Mouse (Mus musculus) heart, postnatal 0 days (tissue): ENCODE results near the gene Actr3. TPM values are rescaled to one million over a fixed set of nuclear protein-coding genes. Genes with fewer than 3 reads are reported as not detected.
A peak's percentile ranks its signal among the peaks of the same experiment; 100 is the strongest.

ENCODE experiments used
- ATAC-seq: fragments of 200-750 bp; cut with Nextera tagmentation; 2 replicates; pipeline ENCODE4 v1.8.0; 2017; ENCODE audit warnings: low read depth, moderate number of reproducible peaks, moderate library complexity; ENCODE audit not compliant: insufficient read depth
- DNase-seq: peaks from one replicate; pipeline ENCODE4 v3.0.0-alpha.2; 2016; ENCODE audit warnings: low spot score
- H3K27ac ChIP-seq: fragments of 300-500 bp; sonication (generic); 2 replicates; pipeline ENCODE4 v1.5.1; 2014; ENCODE audit warnings: low read depth, mild to moderate bottlenecking
- H3K27me3 ChIP-seq: fragments of 300-500 bp; sonication (generic); 2 replicates; pipeline ENCODE4 v1.6.1; 2014; ENCODE audit warnings: low read length, mixed read lengths; ENCODE audit not compliant: control insufficient read depth, insufficient read depth
- H3K36me3 ChIP-seq: fragments of 300-500 bp; sonication (generic); replicated peaks from 2 replicates; pipeline ENCODE4 v1.6.1; 2014; ENCODE audit warnings: low read length, mixed read lengths; ENCODE audit not compliant: control insufficient read depth, insufficient read depth
- H3K4me1 ChIP-seq: fragments of 300-500 bp; sonication (generic); 2 replicates; pipeline ENCODE4 v1.6.1; 2014; ENCODE audit warnings: antibody characterized with exemption; ENCODE audit not compliant: control insufficient read depth, insufficient read depth
- H3K4me2 ChIP-seq: fragments of 300-500 bp; sonication (generic); 2 replicates; pipeline ENCODE4 v1.6.1; 2014; ENCODE audit warnings: low read depth, mild to moderate bottlenecking, low read length, moderate library complexity
- H3K4me3 ChIP-seq: fragments of 300-500 bp; sonication (generic); 2 replicates; pipeline ENCODE4 v1.5.1; 2014; ENCODE audit warnings: low read depth, low read length
- H3K9ac ChIP-seq: fragments of 300-500 bp; sonication (generic); replicated peaks from 2 replicates; pipeline ENCODE4 v1.6.1; 2014; ENCODE audit warnings: low read depth, low read length, mixed read lengths
- H3K9me3 ChIP-seq: fragments of 300-500 bp; sonication (generic); replicated peaks from 2 replicates; pipeline ENCODE4 v1.6.1; 2016; ENCODE audit warnings: low read length; ENCODE audit not compliant: control insufficient read depth
- CTCF ChIP-seq: IDR thresholded peaks from 2 replicates; pipeline ENCODE4 v1.5.1; 2016; ENCODE audit warnings: antibody characterized with exemption, control low read depth, low read depth
- EP300 ChIP-seq: IDR thresholded peaks from 2 replicates; pipeline ENCODE4 v1.6.1; 2016; ENCODE audit warnings: antibody characterized with exemption, low read depth
- WGBS: fragments of 180-500 bp; shearing (Covaris S2); extraction: QIAGEN DNeasy Blood & Tissue Kit; methylation state at CpG from one replicate; pipeline ENCODE4 v1.1.7; 2014; 5-methylcytosine and 5-hydroxymethylcytosine counted together
- polyA plus RNA-seq: library from polyadenylated mRNA; unstranded; fragments of >200 nt; fragmentation: Nextera tagmentation; extraction: Ambion mirVana; gene quantifications from 2 replicates; pipeline ENCODE4 v1.2.1, GENCODE M21; 2015
- total RNA-seq: library from RNA; depleted of rRNA; stranded (reverse); fragments of >200 nt; gene quantifications from 2 replicates; pipeline ENCODE4 v1.2.3, GENCODE M21; 2014; ENCODE audit warnings: low replicate concordance

Gene Actr3
- total and polyA plus RNA-seq, 2 experiments from 2014 or later = 208 to 287 TPM

DNA sequence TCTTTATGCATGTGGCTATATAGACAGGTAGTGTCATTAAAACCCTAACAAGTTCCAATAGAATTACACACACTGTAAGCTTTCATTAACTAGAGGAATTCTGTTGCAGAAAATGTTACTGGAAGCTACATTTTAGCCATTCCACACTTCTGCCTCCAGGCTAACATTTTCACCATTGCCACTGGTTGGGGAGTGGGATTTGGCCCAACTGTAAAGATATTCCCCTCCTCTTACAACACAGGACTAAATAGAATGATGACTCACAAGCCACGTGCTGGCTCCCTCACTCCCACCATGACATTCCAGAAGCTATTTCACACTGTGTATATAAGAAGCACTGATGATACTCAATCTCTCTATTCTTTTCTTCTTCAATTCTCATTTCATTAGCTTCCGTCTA, 7.2 kb downstream of the Actr3 start:
- 22% methylated on average over 2 of the region's 2 CpGs for WGBS
- ATAC-seq = 0 out of 2 replicates have a peak, but pooled peaks have one; percentile 49
- H3K4me1 ChIP-seq = peaks cover 62% of the 10 kb centered on the region
- H3K27me3 ChIP-seq = no peaks in the 10 kb centered on the region
- no peak overlapping the region for H3K4me2 ChIP-seq
- H3K27ac ChIP-seq = peak overlapping the region; percentile 47; the same call in 1 of the 2 replicates
- H3K9ac ChIP-seq = no peak overlapping the region
- TF ChIP-seq CTCF = no peak
- no peak for TF ChIP-seq EP300
- no peak overlapping the region for H3K4me3 ChIP-seq
- no peaks in the 10 kb centered on the region for H3K36me3 ChIP-seq
- H3K9me3 ChIP-seq = no peaks in the 10 kb centered on the region
- peak; percentile 66 for DNase-seq

DNA sequence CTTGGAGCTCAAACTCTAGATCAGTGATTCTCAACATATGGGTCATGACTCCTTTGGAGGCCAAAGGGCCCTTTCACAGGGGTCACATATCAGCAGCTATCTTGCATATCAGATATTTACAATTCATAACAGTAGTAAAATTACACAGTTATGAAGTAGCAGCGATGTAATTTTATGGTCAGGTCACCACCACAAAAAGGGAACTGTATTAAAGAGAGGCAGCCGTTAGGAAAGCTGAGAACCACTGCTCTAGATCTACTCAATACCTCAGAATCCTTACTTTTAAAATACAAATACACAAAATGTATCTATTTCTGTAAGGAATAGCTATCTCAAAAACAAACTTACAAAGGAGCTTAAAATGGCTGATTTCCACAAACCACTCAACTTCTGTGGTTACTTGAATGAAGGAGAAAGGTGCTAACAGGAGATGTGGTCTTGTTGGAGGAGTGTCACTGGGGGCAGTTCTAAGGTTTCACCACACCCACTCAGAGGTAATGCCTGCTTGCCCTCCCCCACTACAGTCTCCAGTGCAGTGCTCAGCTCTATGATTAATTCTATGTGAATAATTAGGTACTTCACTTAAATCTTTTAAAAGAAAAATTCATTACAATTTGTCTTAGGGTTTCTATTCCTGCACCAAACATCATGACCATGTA, 9.0 kb downstream of the Actr3 start:
- TF ChIP-seq EP300 (no peak), CTCF (no peak)
- H3K27me3 ChIP-seq = no peaks in the 10 kb centered on the region
- no peak for ATAC-seq
- 74% methylated on average over 2 of the region's 2 CpGs for WGBS
- no peak overlapping the region for H3K4me2 ChIP-seq
- no peak overlapping the region for H3K27ac ChIP-seq
- no peaks in the 10 kb centered on the region; the same call in 1 of the 2 replicates for H3K36me3 ChIP-seq
- no peaks in the 10 kb centered on the region for H3K9me3 ChIP-seq
- H3K9ac ChIP-seq = no peak overlapping the region
- peaks cover 53% of the 10 kb centered on the region for H3K4me1 ChIP-seq
- no peak for DNase-seq
- H3K4me3 ChIP-seq = no peak overlapping the region

DNA sequence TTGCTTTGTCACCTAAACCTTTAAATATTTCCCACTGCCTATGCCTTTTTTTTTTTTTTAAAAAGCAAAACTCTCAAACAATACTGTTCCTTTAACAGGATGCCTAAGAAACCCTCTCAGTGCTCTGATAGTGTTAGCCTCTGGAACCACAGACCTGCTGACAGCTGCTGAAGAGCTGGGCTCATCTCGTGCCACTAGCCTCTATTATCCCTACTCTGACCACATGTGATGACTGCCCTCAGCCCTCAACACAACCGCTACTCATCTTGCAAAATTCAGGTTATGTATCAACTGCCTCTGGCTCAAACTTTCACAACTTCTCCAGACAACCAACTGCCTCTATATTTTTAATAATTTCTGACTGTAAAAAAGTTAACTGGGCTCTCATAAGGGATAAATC, 15.6 kb downstream of the Actr3 start:
- H3K27me3 ChIP-seq = no peaks in the 10 kb centered on the region
- ATAC-seq (peak; percentile 55; the same call in 1 of the 2 replicates), DNase-seq (no peak)
- peaks cover 25% of the 10 kb centered on the region for H3K36me3 ChIP-seq
- H3K9me3 ChIP-seq = no peaks in the 10 kb centered on the region
- H3K4me3 ChIP-seq = no peak overlapping the region
- no peak overlapping the region for H3K4me2 ChIP-seq
- H3K9ac ChIP-seq = no peak overlapping the region
- 19% methylated on average over 2 of the region's 2 CpGs for WGBS
- H3K27ac ChIP-seq = no peak overlapping the region
- TF ChIP-seq CTCF (no peak), EP300 (no peak)
- H3K4me1 ChIP-seq = peaks cover 15% of the 10 kb centered on the region

DNA sequence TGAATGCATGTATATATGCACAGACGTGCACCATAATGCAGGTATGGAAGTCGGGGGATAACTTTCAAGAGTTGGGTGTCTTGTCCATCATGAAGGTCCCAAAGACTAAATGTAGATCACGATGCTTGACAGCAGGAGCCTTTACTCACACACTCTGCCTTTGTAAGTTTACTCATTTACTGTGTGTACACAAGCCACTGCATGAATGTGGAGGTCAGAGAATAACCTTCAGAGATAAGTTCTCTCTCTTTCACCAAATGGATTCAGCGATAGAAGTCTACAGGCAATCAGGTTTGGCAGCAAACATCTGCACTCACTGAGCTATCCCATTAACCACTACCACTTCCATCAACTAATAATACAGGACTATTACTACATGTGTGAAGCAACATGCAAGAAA, 16.8 kb downstream of the Actr3 start:
- 80% methylated on average over 4 of the region's 4 CpGs for WGBS
- peak overlapping the region; percentile 8; the same call in 1 of the 2 replicates for H3K27ac ChIP-seq
- no peaks in the 10 kb centered on the region for H3K9me3 ChIP-seq
- H3K27me3 ChIP-seq = no peaks in the 10 kb centered on the region
- no peak overlapping the region for H3K4me3 ChIP-seq
- DNase-seq (no peak), ATAC-seq (no peak)
- peaks cover 10% of the 10 kb centered on the region for H3K4me1 ChIP-seq
- H3K4me2 ChIP-seq = no peak overlapping the region
- H3K36me3 ChIP-seq = peaks cover 34% of the 10 kb centered on the region
- H3K9ac ChIP-seq = no peak overlapping the region
- TF ChIP-seq CTCF (no peak), EP300 (no peak)

DNA sequence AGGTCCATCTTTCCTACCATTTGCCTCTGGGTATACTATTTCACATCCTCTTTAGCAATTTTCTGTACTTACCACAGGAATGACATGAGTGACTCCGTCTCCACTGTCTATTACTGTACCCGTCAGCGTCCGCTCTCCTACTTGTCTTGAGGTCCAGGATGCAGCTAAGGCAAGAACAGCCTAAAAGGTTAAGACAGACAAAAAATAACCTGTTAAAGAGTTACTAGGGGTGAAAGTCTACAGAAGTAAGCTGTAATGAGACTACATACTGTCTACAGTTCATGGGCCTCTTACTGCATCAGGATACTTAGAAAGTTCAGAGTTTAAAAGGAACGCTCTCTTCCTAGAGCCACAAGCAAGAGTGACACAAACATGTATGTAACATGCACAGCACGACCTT, 28.3 kb downstream of the Actr3 start:
- DNase-seq (no peak), ATAC-seq (no peak)
- 90% methylated on average over 6 of the region's 6 CpGs for WGBS
- no peaks in the 10 kb centered on the region for H3K9me3 ChIP-seq
- H3K4me2 ChIP-seq = no peak overlapping the region
- H3K27me3 ChIP-seq = no peaks in the 10 kb centered on the region
- peaks cover 66% of the 10 kb centered on the region for H3K36me3 ChIP-seq
- H3K9ac ChIP-seq = no peak overlapping the region
- no peak for TF ChIP-seq EP300
- TF ChIP-seq CTCF = no peak
- no peak overlapping the region for H3K27ac ChIP-seq
- H3K4me3 ChIP-seq = no peak overlapping the region
- H3K4me1 ChIP-seq = no peaks in the 10 kb centered on the region
